22 mouse cellular contexts compared by ENCODE assay signal in genomic region chr8:111782161-111782560, GRCm38 (mm10). TPM values are rescaled to one million over a fixed set of nuclear protein-coding genes. Genes with fewer than 3 reads are reported as not detected.
"Had no signal": no experiment of that assay in that cellular context is flagged by ENCODE, and none has a peak within 500 bp of the region (broad histone marks: within the 10 kb centered on the region; RNA-seq: fewer than 3 reads in every experiment).

No protein-coding gene starts in this region.

- H3K27me3 ChIP-seq: intestine, embryonic 15.5 days; limb, embryonic 13.5 days; midbrain, embryonic 15.5 days; neural tube, embryonic 12.5 days had no signal

- H3K9me3 ChIP-seq: intestine, embryonic 15.5 days; limb, embryonic 10.5 days; limb, embryonic 13.5 days; midbrain, embryonic 15.5 days; neural tube, embryonic 12.5 days had no signal

- H3K27ac ChIP-seq: intestine, embryonic 15.5 days; limb, embryonic 10.5 days; limb, embryonic 13.5 days; liver, embryonic 14.5 days; macrophage had no signal

- DNase-seq: kidney, adult 11 months; kidney, adult 8-10 months; kidney, postnatal 14 days; kidney, postnatal 4 days; liver; liver, postnatal 0 days; lung, embryonic 14.5 days; retina, postnatal 1 day; thymus, adult 2 months; thymus, postnatal 14 days; thymus, postnatal 4 days had no signal

- H3K4me1 ChIP-seq: intestine, embryonic 15.5 days had no signal

- H3K4me3 ChIP-seq: intestine, embryonic 15.5 days; limb, embryonic 10.5 days; limb, embryonic 13.5 days; midbrain, embryonic 15.5 days; myocyte; neural tube, embryonic 12.5 days had no signal

- H3K4me2 ChIP-seq: intestine, embryonic 15.5 days; limb, embryonic 13.5 days; lung, embryonic 14.5 days; midbrain, embryonic 15.5 days; neural tube, embryonic 12.5 days had no signal

- ATAC-seq: intestine, embryonic 15.5 days; liver, postnatal 0 days; lung, postnatal 0 days; midbrain, embryonic 15.5 days had no signal

- H3K36me3 ChIP-seq: midbrain, embryonic 15.5 days had no signal

- H3K9ac ChIP-seq: intestine, embryonic 15.5 days; limb, embryonic 13.5 days; liver, embryonic 14.5 days; liver, postnatal 0 days; lung, embryonic 14.5 days; midbrain, embryonic 15.5 days; neural tube, embryonic 12.5 days had no signal

RNA-seq across cellular contexts. Expression of gene Bcar1, which starts 38.6 kb away (rescaled TPM):
- total RNA-seq: megakaryocyte, adult 5-6 weeks; monocyte, adult 5-6 weeks had no signal
